Mouse (Mus musculus): Measurements from ENCODE around the gene 1700006A11Rik. TPM values are rescaled to one million over a fixed set of nuclear protein-coding genes. Genes with fewer than 3 reads are reported as not detected.
"Not testable (repeated sequence)": the region's sequence is repeated elsewhere in the genome, so short reads cannot be mapped to it uniquely, and the experiment has no call there.

The 1700006A11Rik gene
- polyA plus RNA-seq (2015; fragmentation: Nextera tagmentation; extraction: Ambion mirVana), result not detected in 2 replicates

- Histone ChIP-seq H3K27ac (replicated peaks) (no peak within 1 kb of the TSS), H3K4me3 (replicated peaks) (no peak within 1 kb of the TSS), H3K9me3 (replicated peaks) (no peaks in the 10 kb centered on the region), H3K4me1 (no peaks in the 10 kb centered on the region), H3K9ac (no peak within 1 kb of the TSS), H3K4me2 (replicated peaks) (no peak within 1 kb of the TSS), H3K36me3 (no peaks in the 10 kb centered on the region), H3K27me3 (no peaks in the 10 kb centered on the region)
- ATAC-seq (ENCODE audit: insufficient number of reproducible peaks, low FRiP score, low TSS enrichment, low read depth), result no peak
- WGBS, result 83% methylated on average over 1 of the region's 1 CpGs
These were observed at the start of gene 1700006A11Rik for GRCm38 (mm10) chr3:124425940-124426339. Gene 1700006A11Rik (minus strand): TSS chr3:124426040.

GRCm38 (mm10) chr3:124474291-124474690 is 48.5 kb upstream of the 1700006A11Rik start:
- not testable (repeated sequence) for H3K27ac ChIP-seq (replicated peaks); H3K9ac ChIP-seq; H3K9me3 ChIP-seq (replicated peaks); ATAC-seq (ENCODE audit: insufficient number of reproducible peaks, low FRiP score, low TSS enrichment, low read depth); H3K4me2 ChIP-seq (replicated peaks); H3K4me1 ChIP-seq; H3K36me3 ChIP-seq; H3K4me3 ChIP-seq (replicated peaks); H3K27me3 ChIP-seq
- WGBS, result 86% methylated on average over 5 of the region's 5 CpGs

- Histone ChIP-seq H3K4me3 (replicated peaks) (no peak overlapping the region), H3K36me3 (no peaks in the 10 kb centered on the region), H3K9me3 (replicated peaks) (no peaks in the 10 kb centered on the region), H3K27me3 (no peaks in the 10 kb centered on the region), H3K27ac (replicated peaks) (no peak overlapping the region), H3K4me2 (replicated peaks) (no peak overlapping the region), H3K9ac (no peak overlapping the region), H3K4me1 (no peaks in the 10 kb centered on the region)
- WGBS, result 86% methylated on average over 6 of the region's 6 CpGs
- no peak for ATAC-seq (ENCODE audit: insufficient number of reproducible peaks, low FRiP score, low TSS enrichment, low read depth)
These were observed 40.4 kb upstream of the 1700006A11Rik start for GRCm38 (mm10) chr3:124466102-124466730.

- Histone ChIP-seq H3K4me2 (replicated peaks) (no peak overlapping the region), H3K9me3 (replicated peaks) (no peaks in the 10 kb centered on the region), H3K9ac (no peak overlapping the region), H3K27ac (replicated peaks) (no peak overlapping the region), H3K36me3 (no peaks in the 10 kb centered on the region), H3K4me1 (no peaks in the 10 kb centered on the region), H3K4me3 (replicated peaks) (no peak overlapping the region), H3K27me3 (no peaks in the 10 kb centered on the region)
- no peak for ATAC-seq (ENCODE audit: insufficient number of reproducible peaks, low FRiP score, low TSS enrichment, low read depth)
- 66% methylated on average over 5 of the region's 5 CpGs for WGBS
These were observed 33.6 kb downstream of the 1700006A11Rik start for GRCm38 (mm10) chr3:124392201-124392600.

GRCm38 (mm10) chr3:124390101-124390500 is 35.7 kb downstream of the 1700006A11Rik start:
- Histone ChIP-seq H3K27me3 (no peaks in the 10 kb centered on the region), H3K9ac (no peak overlapping the region), H3K4me2 (replicated peaks) (no peak overlapping the region), H3K36me3 (no peaks in the 10 kb centered on the region), H3K4me1 (no peaks in the 10 kb centered on the region), H3K4me3 (replicated peaks) (no peak overlapping the region), H3K9me3 (replicated peaks) (no peaks in the 10 kb centered on the region), H3K27ac (replicated peaks) (no peak overlapping the region)
- 78% methylated on average over 2 of the region's 2 CpGs for WGBS
- ATAC-seq (ENCODE audit: insufficient number of reproducible peaks, low FRiP score, low TSS enrichment, low read depth), result no peak

GRCm38 (mm10) chr3:124389650-124390049 is 36.2 kb downstream of the 1700006A11Rik start:
- Histone ChIP-seq H3K4me1 (no peaks in the 10 kb centered on the region), H3K36me3 (no peaks in the 10 kb centered on the region), H3K9me3 (replicated peaks) (no peaks in the 10 kb centered on the region), H3K4me2 (replicated peaks) (no peak overlapping the region), H3K27me3 (no peaks in the 10 kb centered on the region), H3K4me3 (replicated peaks) (no peak overlapping the region), H3K9ac (no peak overlapping the region), H3K27ac (replicated peaks) (no peak overlapping the region)
- no peak for ATAC-seq (ENCODE audit: insufficient number of reproducible peaks, low FRiP score, low TSS enrichment, low read depth)
- WGBS, result 66% methylated on average over 2 of the region's 2 CpGs

- H3K4me1 ChIP-seq; ATAC-seq (ENCODE audit: insufficient number of reproducible peaks, low FRiP score, low TSS enrichment, low read depth): not testable (repeated sequence)
- WGBS, result 90% methylated on average over 18 of the region's 18 CpGs
These were observed 40.5 kb downstream of the 1700006A11Rik start for GRCm38 (mm10) chr3:124385377-124385776.

GRCm38 (mm10) chr3:124372031-124372430 is 53.8 kb downstream of the 1700006A11Rik start:
- H3K4me1 ChIP-seq, result no peaks in the 10 kb centered on the region
- no peaks in the 10 kb centered on the region for H3K9me3 ChIP-seq (replicated peaks)
- no peak overlapping the region for H3K4me3 ChIP-seq (replicated peaks)
- WGBS, result 75% methylated on average over 2 of the region's 2 CpGs
- H3K27ac ChIP-seq (replicated peaks), result no peak overlapping the region
- H3K9ac ChIP-seq, result no peak overlapping the region
- ATAC-seq (ENCODE audit: insufficient number of reproducible peaks, low FRiP score, low TSS enrichment, low read depth), result no peak
- no peaks in the 10 kb centered on the region for H3K27me3 ChIP-seq
- H3K4me2 ChIP-seq (replicated peaks), result no peak overlapping the region
- H3K36me3 ChIP-seq, result no peaks in the 10 kb centered on the region

More at GRCm38 (mm10) chr3:124385377-124385776, 40.5 kb downstream of the 1700006A11Rik start:
- not testable (repeated sequence) for H3K36me3 ChIP-seq; H3K27ac ChIP-seq (replicated peaks); H3K9me3 ChIP-seq (replicated peaks); H3K27me3 ChIP-seq; H3K9ac ChIP-seq; H3K4me3 ChIP-seq (replicated peaks); H3K4me2 ChIP-seq (replicated peaks)

GRCm38 (mm10) chr3:124357533-124357932 is 68.3 kb downstream of the 1700006A11Rik start:
- Histone ChIP-seq H3K9me3 (replicated peaks) (no peaks in the 10 kb centered on the region), H3K27me3 (no peaks in the 10 kb centered on the region), H3K9ac (no peak overlapping the region), H3K36me3 (no peaks in the 10 kb centered on the region), H3K4me2 (replicated peaks) (no peak overlapping the region), H3K27ac (replicated peaks) (no peak overlapping the region), H3K4me3 (replicated peaks) (no peak overlapping the region), H3K4me1 (no peaks in the 10 kb centered on the region)
- WGBS, result 83% methylated on average over 3 of the region's 3 CpGs
- ATAC-seq (ENCODE audit: insufficient number of reproducible peaks, low FRiP score, low TSS enrichment, low read depth), result no peak

Other genes with a start within 250 kb of the 1700006A11Rik start
- gene Tram1l1, start 105.2 kb downstream of the 1700006A11Rik start, polyA plus RNA-seq (2015; fragmentation: Nextera tagmentation; extraction: Ambion mirVana), result 9.1 and 9.9 TPM in 2 replicates
- not detected in 2 replicates for gene 1700003H04Rik, start 155.1 kb upstream of the 1700006A11Rik start, polyA plus RNA-seq (2015; fragmentation: Nextera tagmentation; extraction: Ambion mirVana)

Measured in embryonic facial prominence, embryonic 15.5 days (tissue).